Mouse (Mus musculus) olfactory bulb, adult 2 months (tissue): ENCODE data around the gene Idh3a.

Source experiments
- CTCF ChIP-seq: fragments of 200-500 bp; IDR thresholded peaks from 2 replicates; pipeline ENCODE4 v1.5.1; 2012; ENCODE audit warnings: low read depth, mild to moderate bottlenecking, low read length, moderate library complexity; ENCODE audit not compliant: insufficient read depth
- POLR2A ChIP-seq: fragments of 200-500 bp; IDR thresholded peaks from 2 replicates; pipeline ENCODE4 v1.6.1; 2012; ENCODE audit warnings: mild to moderate bottlenecking, low read depth, low read length, moderate library complexity; ENCODE audit not compliant: insufficient read depth

DNA sequence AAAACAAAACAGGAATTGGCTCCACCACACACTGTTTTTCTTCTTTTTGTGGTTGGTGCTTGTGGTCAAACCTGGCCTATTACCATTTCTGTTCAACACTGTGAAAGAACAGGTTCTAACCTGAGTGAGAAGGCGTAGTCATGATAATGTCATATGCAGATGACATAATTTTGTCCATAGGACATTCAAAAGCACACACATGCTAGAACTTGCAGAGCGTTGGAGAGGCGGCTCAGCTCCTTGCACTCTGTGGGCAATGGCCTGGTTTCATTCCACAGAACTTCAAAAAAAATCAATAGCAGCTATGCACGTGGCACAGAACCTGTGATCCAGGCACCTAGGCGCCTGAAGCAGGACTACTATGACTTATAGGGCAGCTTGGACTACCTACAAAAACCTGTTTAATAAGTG lies 26.7 kb downstream of the Idh3a start:
- TF ChIP-seq CTCF, result no peak
- TF ChIP-seq POLR2A, result no peak
